Mouse (Mus musculus) fibroblast of lung, adult 2 months (primary cell): ENCODE data around the gene Thrb.
A peak's percentile ranks its signal among the peaks of the same experiment; 100 is the strongest.

Experiments used
- DNase-seq: peaks from one replicate; pipeline ENCODE4 v3.0.0-alpha.2; 2011; ENCODE audit warnings: low read depth

The Thrb gene

GRCm38 (mm10) chr14:17959901-17960300 lies 299.8 kb downstream of the Thrb start:
- peak; percentile 16 for DNase-seq

- peak; percentile 21 for DNase-seq
Measured at GRCm38 (mm10) chr14:17967117-17967726, 307.2 kb downstream of the Thrb start.

- no peak for DNase-seq
Measured at GRCm38 (mm10) chr14:17972132-17972531, 312.1 kb downstream of the Thrb start.

- DNase-seq, result no peak
Measured at GRCm38 (mm10) chr14:17972665-17973064, 312.6 kb downstream of the Thrb start.

- DNase-seq, result no peak
Measured at GRCm38 (mm10) chr14:17975786-17976185, 315.7 kb downstream of the Thrb start.

- no peak for DNase-seq
Measured at GRCm38 (mm10) chr14:17978259-17978658, 318.2 kb downstream of the Thrb start.

GRCm38 (mm10) chr14:17981258-17981657 lies 321.2 kb downstream of the Thrb start:
- no peak for DNase-seq

GRCm38 (mm10) chr14:17982017-17982416 lies 322.0 kb downstream of the Thrb start:
- DNase-seq, result no peak

GRCm38 (mm10) chr14:17983390-17983789 lies 323.3 kb downstream of the Thrb start:
- DNase-seq, result no peak

- DNase-seq, result no peak
Measured at GRCm38 (mm10) chr14:17983839-17984238, 323.8 kb downstream of the Thrb start.

- no peak for DNase-seq
Measured at GRCm38 (mm10) chr14:17988580-17988979, 328.5 kb downstream of the Thrb start.

GRCm38 (mm10) chr14:17989182-17989581 lies 329.1 kb downstream of the Thrb start:
- DNase-seq, result peak; percentile 53

- DNase-seq, result no peak
Measured at GRCm38 (mm10) chr14:17990186-17990585, 330.1 kb downstream of the Thrb start.

GRCm38 (mm10) chr14:18001886-18002285 lies 341.8 kb downstream of the Thrb start:
- no peak for DNase-seq

GRCm38 (mm10) chr14:18003686-18004085 lies 343.6 kb downstream of the Thrb start:
- no peak for DNase-seq

GRCm38 (mm10) chr14:18008524-18008923 lies 348.5 kb downstream of the Thrb start:
- DNase-seq, result no peak

GRCm38 (mm10) chr14:18016604-18017003 lies 356.5 kb downstream of the Thrb start:
- DNase-seq, result no peak

- DNase-seq, result no peak
Measured at GRCm38 (mm10) chr14:18020128-18020527, 360.1 kb downstream of the Thrb start.

GRCm38 (mm10) chr14:18020636-18021035 lies 360.6 kb downstream of the Thrb start:
- DNase-seq, result no peak

GRCm38 (mm10) chr14:18021726-18022125 lies 361.7 kb downstream of the Thrb start:
- no peak for DNase-seq

GRCm38 (mm10) chr14:18022351-18022750 lies 362.3 kb downstream of the Thrb start:
- DNase-seq, result no peak

GRCm38 (mm10) chr14:18027867-18028266 lies 367.8 kb downstream of the Thrb start:
- DNase-seq, result no peak

- no peak for DNase-seq
Measured at GRCm38 (mm10) chr14:18029181-18029932, 369.3 kb downstream of the Thrb start.

GRCm38 (mm10) chr14:18031941-18032340 lies 371.9 kb downstream of the Thrb start:
- no peak for DNase-seq
